Mouse (Mus musculus) neutrophil, adult 5-6 weeks (primary cell): ENCODE measurements around the gene Accs. TPM values are rescaled to one million over a fixed set of nuclear protein-coding genes. Genes with fewer than 3 reads are reported as not detected.

Source experiments
- ATAC-seq: fragments of 151-379, 151-347 bp; 2 replicates; pipeline ENCODE4 v1.8.0; 2017; ENCODE audit warnings: mild to moderate bottlenecking, moderate TSS enrichment; ENCODE audit not compliant: insufficient number of reproducible peaks, poor library complexity, low FRiP score, severe bottlenecking; ENCODE audit errors: extremely low read depth
- total RNA-seq: library from RNA; stranded (forward); fragments of 200-1000 nt; gene quantifications from 2 replicates; pipeline ENCODE4 v1.2.3, GENCODE M21; 2017

Gene Accs
- total RNA-seq, 1 experiment from 2014 or later = 13.4 TPM

- ATAC-seq = no peak
These were observed 44.7 kb downstream of the Accs start for GRCm38 (mm10) chr2:93805066-93805465.

- ATAC-seq = no peak
These were observed 46.8 kb downstream of the Accs start for GRCm38 (mm10) chr2:93802947-93803346.

GRCm38 (mm10) chr2:93801097-93801496 is 48.6 kb downstream of the Accs start:
- no peak for ATAC-seq

GRCm38 (mm10) chr2:93797162-93797795 is 52.5 kb downstream of the Accs start:
- ATAC-seq = no peak

- no peak for ATAC-seq
These were observed 55.4 kb downstream of the Accs start for GRCm38 (mm10) chr2:93794375-93794774.

- ATAC-seq = no peak
These were observed 57.9 kb downstream of the Accs start for GRCm38 (mm10) chr2:93791516-93792499.

GRCm38 (mm10) chr2:93790798-93791345 is 58.9 kb downstream of the Accs start:
- ATAC-seq = no peak

GRCm38 (mm10) chr2:93788557-93788956 is 61.2 kb downstream of the Accs start:
- ATAC-seq = no peak

- ATAC-seq = no peak
These were observed 63.6 kb downstream of the Accs start for GRCm38 (mm10) chr2:93786175-93786574.

- no peak for ATAC-seq
These were observed 64.3 kb downstream of the Accs start for GRCm38 (mm10) chr2:93785432-93785798.

- no peak for ATAC-seq
These were observed 64.9 kb downstream of the Accs start for GRCm38 (mm10) chr2:93784721-93785431.

GRCm38 (mm10) chr2:93783926-93784539 is 65.7 kb downstream of the Accs start:
- ATAC-seq = no peak

Other genes with a start within 250 kb of the Accs start
- not detected in 2 replicates for gene Alx4, start 207.6 kb downstream of the Accs start, total RNA-seq
- 18.5 and 24.2 TPM in 2 replicates for gene Ext2, start 27.4 kb downstream of the Accs start, total RNA-seq
- gene Accsl, start 19.2 kb upstream of the Accs start, total RNA-seq = not detected in 2 replicates
- 0.49 TPM in 1 of 2 replicates, not detected in the other for gene Gm13889, start 107.3 kb upstream of the Accs start, total RNA-seq
- not detected in 2 replicates for gene Gm27027, start 146.4 kb upstream of the Accs start, total RNA-seq
- 31.2 and 32.0 TPM in 2 replicates for gene Alkbh3, start 160.9 kb upstream of the Accs start, total RNA-seq